Mouse (Mus musculus) cortical plate, adult 2 months (tissue): ENCODE results near the gene Cort. TPM values are rescaled to one million over a fixed set of nuclear protein-coding genes. Genes with fewer than 3 reads are reported as not detected.
"Not testable (repeated sequence)": the region's sequence is repeated elsewhere in the genome, so short reads cannot be mapped to it uniquely, and the experiment has no call there.

Experiments
- H3K27ac ChIP-seq: fragments of 200-500 bp; 2 replicates; pipeline ENCODE4 v1.5.1; 2012; ENCODE audit warnings: low read length, control low read depth, inconsistent platforms; ENCODE audit not compliant: insufficient read depth
- H3K4me1 ChIP-seq: fragments of 200-500 bp; 2 replicates; pipeline ENCODE4 v1.6.1; 2011; ENCODE audit warnings: low read length; ENCODE audit not compliant: control insufficient read depth, insufficient read depth
- H3K4me3 ChIP-seq: fragments of 200-500 bp; 2 replicates; pipeline ENCODE4 v1.5.1; 2011; ENCODE audit warnings: mild to moderate bottlenecking, low read length, control low read depth; ENCODE audit not compliant: insufficient read depth
- CTCF ChIP-seq: fragments of 200-500 bp; IDR thresholded peaks from 2 replicates; pipeline ENCODE4 v1.5.1; 2011; ENCODE audit warnings: mild to moderate bottlenecking, control low read depth, low read length; ENCODE audit not compliant: insufficient read depth; ENCODE audit errors: extremely low read depth
- POLR2A ChIP-seq: fragments of 200-500 bp; IDR thresholded peaks from 2 replicates; pipeline ENCODE4 v1.6.1; 2011; ENCODE audit warnings: mild to moderate bottlenecking, low read length, control low read depth; ENCODE audit not compliant: insufficient read depth; ENCODE audit errors: extremely low read depth
- polyA plus RNA-seq: library from polyadenylated mRNA; depleted of rRNA; stranded (reverse); fragments of >200 nt; gene quantifications from 2 replicates; pipeline ENCODE4 v1.2.3, GENCODE M21; 2012

Gene Cort
- polyA plus RNA-seq, 1 experiment = 10.2 TPM

- H3K4me3 ChIP-seq = peak overlapping the region; percentile 71; the same call in 1 of the 2 replicates
- 0 out of 2 replicates have a peak, but pooled peaks cover 2% of the 10 kb centered on the region for H3K4me1 ChIP-seq
- TF ChIP-seq CTCF (no peak), POLR2A (no peak)
- no peak overlapping the region for H3K27ac ChIP-seq
Observed at GRCm38 (mm10) chr4:149136116-149136850, 9.7 kb upstream of the Cort start.

GRCm38 (mm10) chr4:149133395-149133794 lies 6.8 kb upstream of the Cort start:
- H3K27ac ChIP-seq = no peak overlapping the region
- no peak overlapping the region for H3K4me3 ChIP-seq
- 0 out of 2 replicates have a peak, but pooled peaks cover 2% of the 10 kb centered on the region for H3K4me1 ChIP-seq
- no peak for TF ChIP-seq CTCF
- TF ChIP-seq POLR2A = no peak

GRCm38 (mm10) chr4:149131789-149132565 lies 5.4 kb upstream of the Cort start:
- Histone ChIP-seq H3K4me3 (no peak overlapping the region), H3K4me1 (peaks cover 4% of the 10 kb centered on the region), H3K27ac (no peak overlapping the region)
- TF ChIP-seq POLR2A = no peak
- no peak for TF ChIP-seq CTCF

- no peak overlapping the region for H3K4me3 ChIP-seq
- peaks cover 2% of the 10 kb centered on the region for H3K4me1 ChIP-seq
- TF ChIP-seq CTCF (no peak), POLR2A (no peak)
- no peak overlapping the region for H3K27ac ChIP-seq
Observed at GRCm38 (mm10) chr4:149131021-149131752, 4.6 kb upstream of the Cort start.

GRCm38 (mm10) chr4:149128467-149128866 lies 1.9 kb upstream of the Cort start:
- H3K4me3 ChIP-seq = no peak overlapping the region
- TF ChIP-seq POLR2A (no peak), CTCF (no peak)
- H3K27ac ChIP-seq = no peak overlapping the region
- peaks cover 2% of the 10 kb centered on the region for H3K4me1 ChIP-seq

DNA sequence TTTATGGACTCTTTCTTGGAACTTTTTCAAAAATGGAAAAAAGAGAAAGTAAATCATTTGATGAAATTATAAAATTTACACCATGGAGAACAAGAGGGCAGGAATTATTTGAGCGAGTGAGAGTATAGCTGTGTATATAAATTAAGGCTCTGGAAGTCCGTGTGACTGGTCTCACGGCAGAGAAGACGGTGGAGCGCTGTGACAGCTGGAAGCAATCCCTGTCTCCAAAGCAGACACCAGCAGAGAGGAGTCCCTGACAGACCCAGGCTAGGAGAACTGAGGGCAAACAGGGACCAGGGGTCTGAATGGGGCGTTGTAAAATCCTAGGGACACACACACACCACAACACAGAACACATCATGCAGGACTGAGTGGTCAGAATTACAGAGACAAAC lies 451 bp downstream of the Cort start:
- no peak overlapping the region for H3K4me3 ChIP-seq
- H3K4me1 ChIP-seq = peaks cover 2% of the 10 kb centered on the region

DNA sequence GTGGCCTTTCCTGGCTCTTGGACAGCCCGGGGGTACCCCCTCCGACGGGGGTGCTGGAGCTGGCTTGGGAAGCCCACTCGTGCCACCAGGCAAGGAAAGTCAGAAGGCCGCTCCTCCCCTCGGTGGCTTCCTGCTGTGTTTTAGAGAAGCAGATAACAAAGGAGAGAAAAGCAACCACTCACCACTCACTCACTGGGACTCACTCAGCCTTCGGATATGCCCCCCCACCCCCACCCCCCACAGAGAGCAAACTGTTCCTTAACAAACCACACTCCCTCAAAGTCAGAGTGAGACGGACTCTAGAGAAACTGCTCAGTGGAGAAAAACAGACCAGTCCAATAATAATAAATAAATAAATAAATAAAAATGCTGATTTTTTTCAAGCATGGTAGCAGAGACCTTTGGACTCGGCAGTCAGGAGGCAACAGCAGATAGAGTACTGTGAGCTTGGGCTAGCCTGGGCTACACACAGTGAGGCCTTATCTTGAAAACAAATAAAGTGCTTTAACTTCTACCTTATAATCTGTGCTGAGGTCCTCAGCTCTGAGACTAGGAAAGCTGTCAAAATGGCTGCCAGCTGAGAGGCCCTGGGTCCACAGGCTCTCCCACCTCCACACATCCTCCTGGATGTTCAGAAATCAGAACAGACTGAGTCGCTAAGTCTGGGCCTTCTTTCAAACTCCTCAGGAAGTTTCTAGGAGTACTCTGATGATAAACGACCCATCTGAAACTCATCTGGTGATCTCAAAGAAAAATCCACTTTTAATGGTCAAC lies 1.0 kb downstream of the Cort start:
- Histone ChIP-seq H3K27ac (no peak overlapping the region), H3K4me3 (no peak overlapping the region), H3K4me1 (peaks cover 2% of the 10 kb centered on the region)
- TF ChIP-seq CTCF (no peak), POLR2A (no peak)

More for the DNA sequence above, 451 bp downstream of the Cort start:
- TF ChIP-seq CTCF (no peak), POLR2A (no peak)
- no peak overlapping the region for H3K27ac ChIP-seq

DNA sequence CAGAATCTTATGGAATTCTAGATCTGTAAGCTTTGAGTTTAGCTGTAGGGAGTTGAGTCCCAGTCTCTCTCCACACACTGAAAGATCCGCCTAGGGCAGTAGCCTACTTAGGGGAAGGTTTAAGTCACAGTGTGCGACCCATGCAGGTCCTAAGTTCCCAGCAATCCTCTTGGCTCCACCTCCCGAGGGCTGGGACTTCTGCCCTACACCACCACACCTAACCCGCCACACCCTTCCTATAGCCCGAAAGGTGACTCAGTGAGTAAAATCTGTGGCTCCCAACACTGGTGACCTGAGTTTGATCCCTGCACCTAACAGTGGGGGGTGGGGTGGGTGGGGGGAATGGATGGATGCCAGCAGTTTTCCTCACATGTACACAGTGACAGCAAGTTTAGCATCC lies 3.1 kb downstream of the Cort start:
- H3K4me3 ChIP-seq = no peak overlapping the region
- H3K27ac ChIP-seq = no peak overlapping the region
- peaks cover 2% of the 10 kb centered on the region for H3K4me1 ChIP-seq
- TF ChIP-seq CTCF = no peak
- TF ChIP-seq POLR2A = no peak

GRCm38 (mm10) chr4:149119978-149120562 lies 6.5 kb downstream of the Cort start:
- not testable (repeated sequence) for H3K4me3 ChIP-seq, H3K27ac ChIP-seq, H3K4me1 ChIP-seq
